Mouse (Mus musculus) neural tube, embryonic 13.5 days (tissue): ENCODE results near the gene Brat1. TPM values are rescaled to one million over a fixed set of nuclear protein-coding genes. Genes with fewer than 3 reads are reported as not detected.

Source experiments
- ATAC-seq: fragments of 200-750 bp; cut with Nextera tagmentation; 2 replicates; pipeline ENCODE4 v1.8.0; 2017; ENCODE audit warnings: low read depth, mild to moderate bottlenecking, moderate TSS enrichment, moderate library complexity
- H3K27ac ChIP-seq: fragments of 300-500 bp; sonication (generic); replicated peaks from 2 replicates; pipeline ENCODE4 v1.5.1; 2015; ENCODE audit warnings: moderate library complexity, mild to moderate bottlenecking, inconsistent platforms
- H3K27me3 ChIP-seq: fragments of 300-500 bp; sonication (generic); 2 replicates; pipeline ENCODE4 v1.6.1; 2015; ENCODE audit warnings: mild to moderate bottlenecking, inconsistent platforms
- H3K36me3 ChIP-seq: fragments of 300-500 bp; sonication (generic); 2 replicates; pipeline ENCODE4 v1.6.1; 2015; ENCODE audit warnings: mild to moderate bottlenecking, inconsistent platforms
- H3K4me1 ChIP-seq: fragments of 300-500 bp; sonication (generic); replicated peaks from 2 replicates; pipeline ENCODE4 v1.6.1; 2015; ENCODE audit warnings: inconsistent platforms
- H3K4me2 ChIP-seq: fragments of 300-500 bp; sonication (generic); 2 replicates; pipeline ENCODE4 v1.6.1; 2015; ENCODE audit warnings: inconsistent platforms, mild to moderate bottlenecking, moderate library complexity
- H3K4me3 ChIP-seq: fragments of 300-500 bp; sonication (generic); 2 replicates; pipeline ENCODE4 v1.5.1; 2015; ENCODE audit warnings: mild to moderate bottlenecking, inconsistent platforms
- H3K9ac ChIP-seq: fragments of 300-500 bp; sonication (generic); 2 replicates; pipeline ENCODE4 v1.6.1; 2015; ENCODE audit warnings: moderate library complexity, mild to moderate bottlenecking, inconsistent platforms
- H3K9me3 ChIP-seq: fragments of 300-500 bp; sonication (generic); 2 replicates; pipeline ENCODE4 v1.6.1; 2016; ENCODE audit warnings: inconsistent platforms
- WGBS: fragments of 180-500 bp; shearing (Covaris S2); methylation state at CpG from one replicate; pipeline ENCODE4 v1.1.7; 2015; 5-methylcytosine and 5-hydroxymethylcytosine counted together
- polyA plus RNA-seq: library from polyadenylated mRNA; unstranded; fragments of >200 nt; fragmentation: Nextera tagmentation; extraction: Ambion mirVana; gene quantifications from 2 replicates; pipeline ENCODE4 v1.2.1, GENCODE M21; 2015

Brat1 gene
- polyA plus RNA-seq, 1 experiment from 2014 or later, result 23.5 TPM

DNA sequence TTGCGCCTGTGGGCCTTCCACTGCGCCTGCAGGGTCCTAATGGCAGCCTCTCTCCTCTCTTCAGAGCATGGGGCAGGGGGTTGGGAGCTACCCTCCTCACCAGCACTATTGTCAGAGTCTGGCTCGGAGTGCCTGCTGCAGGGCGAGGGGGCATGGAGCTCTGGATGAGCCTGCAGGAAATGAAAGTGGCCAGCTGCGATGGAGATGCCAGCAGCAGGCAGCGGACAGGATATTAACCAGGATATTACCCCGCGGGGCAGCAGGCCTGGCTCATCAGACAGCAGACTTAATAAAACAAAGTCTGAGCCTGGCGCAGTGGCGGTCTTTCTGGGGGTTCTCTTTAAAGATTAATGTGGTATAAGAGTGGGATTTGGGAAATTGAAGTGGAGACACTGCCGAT lies 29.7 kb upstream of the Brat1 start:
- H3K4me2 ChIP-seq, result no peak overlapping the region
- 0 out of 2 replicates have a peak, but pooled peaks have one; percentile 18 for ATAC-seq
- H3K27me3 ChIP-seq, result no peaks in the 10 kb centered on the region
- no peak overlapping the region for H3K4me3 ChIP-seq
- peak overlapping the region; percentile 36 for H3K9ac ChIP-seq
- H3K9me3 ChIP-seq, result no peaks in the 10 kb centered on the region
- H3K4me1 ChIP-seq, result peaks cover 14% of the 10 kb centered on the region
- WGBS, result 67% methylated on average over 11 of the region's 11 CpGs
- peaks cover 72% of the 10 kb centered on the region for H3K36me3 ChIP-seq
- H3K27ac ChIP-seq, result peak overlapping the region; percentile 76

DNA sequence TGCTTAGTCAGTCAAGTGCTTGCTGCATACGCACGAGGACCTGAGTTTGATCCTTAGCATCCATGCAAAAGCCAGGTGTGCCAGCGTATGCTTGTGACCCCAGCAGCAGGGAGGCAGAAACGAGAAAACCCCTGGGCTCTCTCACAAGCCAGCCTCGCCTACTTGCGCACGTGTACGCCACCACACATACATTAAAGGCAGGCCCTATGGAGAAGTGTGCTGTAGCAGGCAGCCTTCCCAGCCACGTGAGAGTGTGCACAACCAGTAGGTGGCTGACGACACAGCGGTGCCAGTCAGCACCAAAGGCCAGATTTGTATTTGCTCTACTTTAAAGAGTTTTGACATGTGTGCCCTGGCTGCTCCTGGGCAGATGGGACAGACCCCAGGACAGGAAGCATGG lies 29.2 kb upstream of the Brat1 start:
- Histone ChIP-seq H3K27ac (peak overlapping the region; percentile 76), H3K4me1 (peaks cover 14% of the 10 kb centered on the region), H3K4me3 (no peak overlapping the region), H3K9ac (no peak overlapping the region), H3K27me3 (no peaks in the 10 kb centered on the region), H3K36me3 (peaks cover 74% of the 10 kb centered on the region), H3K4me2 (no peak overlapping the region), H3K9me3 (no peaks in the 10 kb centered on the region)
- ATAC-seq, result no peak
- WGBS, result 79% methylated on average over 11 of the region's 11 CpGs

DNA sequence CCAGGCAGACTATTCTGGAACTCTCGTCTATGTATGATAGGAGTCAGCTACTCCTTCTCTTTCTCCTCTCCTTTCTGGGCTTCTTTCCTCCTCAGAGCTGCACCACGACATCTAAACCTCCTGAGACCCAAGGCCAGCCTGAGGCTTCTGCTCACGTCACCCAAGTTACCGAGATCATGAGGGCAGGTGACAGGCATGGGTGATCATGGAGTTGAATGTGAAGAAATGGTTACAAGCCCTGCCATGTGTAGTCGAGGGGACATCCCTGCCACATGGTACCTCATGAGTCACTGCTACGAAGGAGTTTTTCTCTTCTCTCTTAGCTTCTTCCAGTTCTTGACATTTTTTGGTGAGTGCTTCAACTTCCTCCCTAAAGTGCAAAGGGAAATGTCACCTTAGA lies 27.7 kb upstream of the Brat1 start:
- WGBS, result 89% methylated on average over 6 of the region's 6 CpGs
- H3K9ac ChIP-seq, result no peak overlapping the region

DNA sequence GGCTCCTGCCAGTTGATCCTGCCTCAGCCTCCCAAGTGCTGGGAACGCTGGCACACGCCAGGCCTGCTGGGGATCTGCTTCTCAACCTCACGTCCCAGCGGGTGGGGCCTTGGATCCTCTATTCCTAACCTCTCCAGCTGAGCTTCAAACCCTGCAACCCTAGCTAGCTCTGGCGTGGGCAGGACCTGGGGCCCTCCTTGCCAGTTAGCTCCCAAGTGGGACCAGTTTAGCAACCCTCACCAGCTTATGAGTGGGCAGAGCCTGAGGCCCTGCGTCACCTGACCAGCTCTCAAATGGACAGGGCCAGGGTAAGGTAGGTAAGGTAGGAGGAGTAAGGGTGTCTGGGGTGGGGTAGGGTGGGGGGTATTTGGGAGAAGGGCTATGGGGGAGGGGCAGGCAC lies 24.8 kb upstream of the Brat1 start:
- ATAC-seq, result no peak
- peaks cover 67% of the 10 kb centered on the region for H3K36me3 ChIP-seq

More for the DNA sequence above, 27.7 kb upstream of the Brat1 start:
- H3K4me1 ChIP-seq, result peaks cover 14% of the 10 kb centered on the region
- no peak overlapping the region for H3K27ac ChIP-seq
- no peak overlapping the region for H3K4me3 ChIP-seq
- no peaks in the 10 kb centered on the region for H3K27me3 ChIP-seq
- H3K9me3 ChIP-seq, result no peaks in the 10 kb centered on the region
- ATAC-seq, result no peak
- H3K4me2 ChIP-seq, result no peak overlapping the region
- peaks cover 72% of the 10 kb centered on the region for H3K36me3 ChIP-seq

DNA sequence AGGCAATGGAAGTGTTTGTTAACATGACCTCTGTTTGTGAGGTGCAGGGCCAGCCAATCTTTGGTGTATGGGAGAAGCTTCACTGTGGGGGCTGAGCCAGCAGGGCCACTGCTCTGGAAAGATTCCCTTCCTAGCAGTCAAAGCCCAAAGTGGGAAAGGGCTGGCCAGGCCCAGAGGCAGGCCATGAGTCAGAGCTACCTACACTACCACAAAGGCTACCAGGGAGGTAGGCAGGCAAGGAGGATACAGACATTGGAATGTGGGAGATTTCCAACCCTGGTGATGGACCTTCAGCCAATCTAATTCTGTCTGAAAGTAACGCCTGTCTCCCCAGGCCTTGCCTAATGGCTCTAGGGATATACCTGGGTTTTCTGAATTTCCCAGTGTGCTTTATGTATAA lies 23.9 kb upstream of the Brat1 start:
- peaks cover 68% of the 10 kb centered on the region for H3K36me3 ChIP-seq
- no peak overlapping the region for H3K27ac ChIP-seq
- WGBS, result 97% methylated on average over 1 of the region's 1 CpGs
- H3K4me1 ChIP-seq, result peaks cover 1% of the 10 kb centered on the region
- H3K4me2 ChIP-seq, result no peak overlapping the region
- H3K9ac ChIP-seq, result no peak overlapping the region
- no peak for ATAC-seq
- no peaks in the 10 kb centered on the region for H3K9me3 ChIP-seq
- H3K27me3 ChIP-seq, result no peaks in the 10 kb centered on the region
- no peak overlapping the region for H3K4me3 ChIP-seq

More for the DNA sequence above, 24.8 kb upstream of the Brat1 start:
- H3K27ac ChIP-seq, result no peak overlapping the region
- H3K27me3 ChIP-seq, result no peaks in the 10 kb centered on the region
- 94% methylated on average over 6 of the region's 6 CpGs for WGBS
- H3K9me3 ChIP-seq, result no peaks in the 10 kb centered on the region
- H3K4me3 ChIP-seq, result no peak overlapping the region
- no peak overlapping the region for H3K9ac ChIP-seq
- no peak overlapping the region for H3K4me2 ChIP-seq
- H3K4me1 ChIP-seq, result peaks cover 10% of the 10 kb centered on the region

DNA sequence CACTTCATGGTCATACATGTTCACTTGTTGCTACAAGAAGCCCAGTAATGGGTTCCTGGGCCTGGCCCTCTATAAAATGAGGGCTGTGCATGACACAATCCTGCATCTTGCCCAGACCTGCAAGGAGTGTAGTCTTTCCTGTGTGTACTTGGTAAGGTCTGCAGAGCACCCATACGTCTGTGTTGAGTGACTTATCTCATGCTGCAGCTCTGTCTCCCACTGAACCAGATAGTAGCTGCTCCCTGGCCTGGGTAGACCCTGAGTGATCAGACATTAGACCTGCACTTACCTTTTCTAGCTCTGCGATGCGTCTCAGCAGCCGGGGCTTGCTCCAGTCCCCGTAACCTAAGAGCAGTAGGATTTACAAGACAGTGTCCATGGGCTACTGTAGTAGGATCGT lies 22.7 kb upstream of the Brat1 start:
- Histone ChIP-seq H3K9me3 (no peaks in the 10 kb centered on the region), H3K9ac (no peak overlapping the region), H3K4me2 (no peak overlapping the region), H3K4me1 (no peaks in the 10 kb centered on the region), H3K4me3 (no peak overlapping the region), H3K36me3 (peaks cover 68% of the 10 kb centered on the region), H3K27ac (no peak overlapping the region), H3K27me3 (no peaks in the 10 kb centered on the region)
- 94% methylated on average over 6 of the region's 6 CpGs for WGBS
- ATAC-seq, result no peak

DNA sequence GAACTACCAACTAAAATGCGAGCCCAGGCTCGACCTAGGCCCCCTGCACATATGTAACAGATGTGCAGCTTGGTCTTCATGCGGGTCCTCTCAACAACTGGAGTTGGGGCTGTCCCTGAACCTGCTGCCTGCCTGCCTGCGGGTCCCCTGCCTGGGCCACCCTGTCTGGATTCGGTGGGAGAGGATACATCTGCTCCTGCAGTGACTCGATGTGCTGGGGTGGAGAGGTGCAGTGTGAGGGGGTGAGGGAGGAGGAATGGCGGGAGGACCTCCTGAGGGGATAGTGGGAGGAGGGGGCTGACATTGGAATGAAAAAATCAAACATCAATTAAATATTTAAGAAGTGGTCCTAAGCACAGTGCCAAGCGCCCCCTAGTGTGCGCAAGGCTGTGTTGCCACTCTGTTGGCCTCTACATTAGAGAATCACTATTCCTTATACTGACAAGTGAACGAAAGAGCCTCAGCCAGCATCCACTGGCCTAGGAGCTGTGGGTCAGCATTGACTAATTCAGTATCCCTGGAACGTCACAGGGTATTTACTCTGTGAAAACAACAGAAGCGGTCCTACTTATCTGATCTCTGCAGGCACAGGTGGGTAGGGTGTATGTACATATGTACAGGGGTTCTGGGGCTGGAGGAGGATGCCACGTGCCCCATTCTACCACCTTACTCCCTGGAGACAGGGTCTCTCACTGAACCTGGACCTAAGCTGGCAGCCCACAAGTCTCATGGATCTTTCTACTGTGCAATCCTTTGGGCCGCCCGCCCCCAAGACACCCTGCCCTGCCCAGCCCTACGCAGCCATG lies 20.3 kb upstream of the Brat1 start:
- peaks cover 69% of the 10 kb centered on the region for H3K36me3 ChIP-seq
- WGBS, result 61% methylated on average over 16 of the region's 16 CpGs
- no peaks in the 10 kb centered on the region for H3K4me1 ChIP-seq
- no peak overlapping the region for H3K4me3 ChIP-seq
- no peaks in the 10 kb centered on the region for H3K27me3 ChIP-seq
- no peak overlapping the region for H3K4me2 ChIP-seq
- ATAC-seq, result peak; percentile 70
- H3K27ac ChIP-seq, result no peak overlapping the region
- H3K9me3 ChIP-seq, result no peaks in the 10 kb centered on the region
- H3K9ac ChIP-seq, result 0 out of 2 replicates have a peak overlapping the region, but pooled peaks have one; percentile 34

DNA sequence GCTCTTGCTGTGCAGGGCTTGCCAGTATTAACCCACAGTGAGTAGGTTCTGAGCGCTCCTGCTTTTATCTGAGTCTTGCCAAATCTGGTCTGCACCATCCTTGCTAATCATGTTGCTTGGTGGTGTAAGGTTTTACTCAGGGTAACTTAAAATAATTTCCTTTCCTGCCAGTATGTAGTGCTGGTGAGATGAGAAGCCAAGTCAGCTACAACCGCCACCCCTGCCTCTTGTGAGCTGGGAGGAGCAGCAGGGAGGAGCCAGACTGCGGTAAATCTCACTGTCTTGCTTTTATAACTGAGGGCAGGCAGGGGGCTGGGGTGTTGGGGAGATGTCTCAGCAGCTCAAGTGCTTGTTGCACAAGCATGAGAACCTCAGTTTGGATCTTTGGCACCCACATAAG lies 16.4 kb upstream of the Brat1 start:
- Histone ChIP-seq H3K9me3 (no peaks in the 10 kb centered on the region), H3K4me3 (no peak overlapping the region), H3K27ac (no peak overlapping the region), H3K4me2 (no peak overlapping the region), H3K9ac (no peak overlapping the region), H3K4me1 (no peaks in the 10 kb centered on the region), H3K27me3 (no peaks in the 10 kb centered on the region), H3K36me3 (peaks cover 81% of the 10 kb centered on the region)
- no peak for ATAC-seq
- 71% methylated on average over 3 of the region's 3 CpGs for WGBS

DNA sequence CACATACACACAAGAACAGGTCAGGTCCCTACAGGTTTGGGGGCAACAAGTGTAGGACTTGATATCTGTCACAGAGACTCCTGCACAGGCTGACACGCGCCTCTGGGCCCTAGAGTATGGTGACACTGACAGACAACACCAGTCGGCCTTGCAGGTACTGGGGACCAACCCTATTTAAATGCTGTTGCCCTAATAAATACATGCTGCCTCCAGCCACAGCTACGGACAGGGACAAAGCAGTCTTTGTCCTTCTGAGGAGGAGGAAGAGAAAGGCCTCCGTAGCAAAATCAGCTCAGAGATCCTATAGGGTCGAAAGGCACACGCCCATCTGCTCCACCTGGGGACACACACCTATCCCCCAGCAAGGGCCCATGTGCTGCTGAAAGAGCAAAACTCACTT lies 8.8 kb upstream of the Brat1 start:
- H3K36me3 ChIP-seq, result peaks cover 61% of the 10 kb centered on the region
- H3K4me1 ChIP-seq, result peaks cover 18% of the 10 kb centered on the region
- H3K9ac ChIP-seq, result no peak overlapping the region
- no peak overlapping the region for H3K4me3 ChIP-seq
- no peaks in the 10 kb centered on the region for H3K9me3 ChIP-seq
- no peaks in the 10 kb centered on the region for H3K27me3 ChIP-seq
- H3K4me2 ChIP-seq, result no peak overlapping the region
- no peak for ATAC-seq
- no peak overlapping the region for H3K27ac ChIP-seq
- WGBS, result 74% methylated on average over 7 of the region's 7 CpGs

DNA sequence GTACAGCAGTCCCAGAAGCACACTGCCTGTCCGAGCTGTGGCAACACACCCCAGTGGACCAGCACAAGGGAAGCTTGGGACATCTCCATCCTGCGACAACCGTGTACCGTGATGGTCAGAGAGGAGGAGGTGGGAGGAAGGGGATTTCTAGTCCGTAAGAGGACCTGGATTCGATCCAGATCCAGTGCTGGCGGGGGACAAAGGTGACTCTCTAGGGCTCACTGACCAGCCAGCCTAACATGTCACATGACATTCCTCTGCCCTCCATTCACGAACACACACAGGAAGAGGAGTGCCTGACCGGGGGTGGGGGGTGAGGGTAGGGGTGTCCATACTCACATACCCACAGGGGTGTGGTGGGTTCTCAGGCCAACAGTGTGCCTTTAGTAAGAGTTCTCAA lies 5.0 kb upstream of the Brat1 start:
- peaks cover 37% of the 10 kb centered on the region for H3K36me3 ChIP-seq
- H3K4me1 ChIP-seq, result peaks cover 42% of the 10 kb centered on the region
- no peaks in the 10 kb centered on the region for H3K9me3 ChIP-seq
- H3K27me3 ChIP-seq, result no peaks in the 10 kb centered on the region
- H3K9ac ChIP-seq, result peak overlapping the region; percentile 10; the same call in 1 of the 2 replicates
- H3K4me2 ChIP-seq, result no peak overlapping the region
- 89% methylated on average over 9 of the region's 9 CpGs for WGBS
- ATAC-seq, result no peak
- no peak overlapping the region for H3K27ac ChIP-seq
- no peak overlapping the region for H3K4me3 ChIP-seq

DNA sequence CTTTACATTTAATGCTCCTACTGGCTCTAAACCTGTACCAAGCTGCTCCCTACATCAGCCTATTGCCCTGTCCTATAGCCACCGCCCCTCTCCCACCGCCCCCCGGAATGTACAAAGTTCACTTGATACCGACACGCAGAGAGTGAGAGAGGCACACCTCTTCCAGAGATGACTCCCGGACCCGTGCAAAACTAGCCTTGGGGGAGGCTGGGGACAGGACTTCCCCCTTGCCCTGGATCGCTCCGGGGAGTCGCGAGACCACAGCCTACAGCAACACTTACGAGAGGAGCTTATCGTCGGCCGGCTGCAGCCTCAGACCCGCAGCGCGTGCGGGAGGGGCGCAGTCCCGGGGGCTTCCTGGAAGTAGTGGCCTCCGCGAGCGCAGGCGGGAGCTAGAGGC lies 3.1 kb upstream of the Brat1 start:
- Histone ChIP-seq H3K4me3 (peak overlapping the region; percentile 77), H3K27ac (peak overlapping the region; percentile 86), H3K9ac (peak overlapping the region; percentile 89), H3K9me3 (no peaks in the 10 kb centered on the region), H3K4me2 (peak overlapping the region; percentile 90), H3K27me3 (no peaks in the 10 kb centered on the region), H3K4me1 (peaks cover 57% of the 10 kb centered on the region), H3K36me3 (peaks cover 23% of the 10 kb centered on the region)
- peak; percentile 3 for ATAC-seq
- WGBS, result under 1% methylated on average over 25 of the region's 25 CpGs

DNA sequence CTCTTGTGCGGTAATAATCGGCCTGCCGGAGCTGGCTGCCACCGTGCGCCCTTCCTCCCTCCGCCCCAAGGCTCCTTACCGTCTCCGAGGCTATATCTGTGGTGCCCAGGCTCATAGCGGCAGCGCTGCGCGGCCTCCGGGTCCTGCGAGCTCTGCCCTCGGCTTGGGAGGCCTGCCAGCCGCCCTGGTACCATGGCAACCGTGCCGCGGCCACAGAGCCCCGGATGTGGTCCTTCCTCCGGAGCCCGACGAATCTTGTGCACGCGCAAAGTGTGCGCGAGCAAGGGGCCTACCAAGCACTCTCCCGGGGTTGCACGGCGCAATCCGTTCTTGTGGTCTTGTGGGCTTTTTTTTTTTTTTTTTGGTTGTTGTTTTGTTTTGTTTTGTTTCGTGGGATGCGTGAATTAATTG lies 2.7 kb upstream of the Brat1 start, which contains the start of gene Iqce:
Gene Iqce, minus strand, starts transcription at position 276 of the 411 bp plus-strand sequence.
- Histone ChIP-seq H3K27me3 (no peaks in the 10 kb centered on the region), H3K36me3 (peaks cover 19% of the 10 kb centered on the region), H3K4me1 (peaks cover 59% of the 10 kb centered on the region), H3K9ac (peak within 1 kb of the TSS; percentile 89), H3K4me3 (peak within 1 kb of the TSS; percentile 77), H3K4me2 (peak within 1 kb of the TSS; percentile 90), H3K27ac (peak within 1 kb of the TSS; percentile 86), H3K9me3 (no peaks in the 10 kb centered on the region)
- WGBS, result 1% methylated on average over 33 of the region's 33 CpGs
- ATAC-seq, result peak; percentile 59
